Mouse (Mus musculus): ENCODE measurements at regions not wholly inside any gene's neighbourhood (a gene's known extent, or its start where the extent isn't known, plus 50 kb on each side); places are given as distances from the start of the nearest gene placed in this dataset.

- in situ Hi-C loops (cut with MboI, MseI), result no loop called here
Observed at GRCm38 (mm10) chr7:71216808-71217207, 134.5 kb downstream of the Gm10295 start.

DNA sequence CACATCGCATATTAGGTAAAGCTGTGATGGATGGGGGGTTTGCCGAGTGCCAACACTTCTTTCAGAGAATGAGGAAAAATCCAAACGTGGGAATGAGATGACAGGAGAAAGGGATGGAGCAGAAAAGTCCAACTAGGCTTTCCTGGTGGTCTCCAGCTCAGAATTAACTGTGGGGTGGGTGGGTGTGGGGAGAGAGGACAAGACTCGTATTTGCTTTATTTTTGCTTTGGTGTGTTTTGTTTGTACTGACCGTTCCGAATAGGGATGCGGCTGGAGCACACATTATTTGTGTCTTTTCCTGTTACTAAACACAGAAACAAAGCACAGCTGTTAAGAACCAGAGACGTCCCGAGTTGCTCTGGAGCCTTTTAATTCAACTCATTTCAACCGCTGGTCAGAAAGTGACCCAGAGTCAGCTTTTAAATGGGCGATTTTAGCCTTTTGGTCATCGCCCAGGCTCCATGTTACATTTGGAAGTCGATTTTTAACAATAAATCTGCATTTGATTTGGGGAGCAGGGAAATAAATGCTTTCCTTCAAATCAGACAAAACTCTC is 136.7 kb downstream of the Gm10295 start:
- in situ Hi-C loops (cut with MboI, MseI), result no loop called here

DNA sequence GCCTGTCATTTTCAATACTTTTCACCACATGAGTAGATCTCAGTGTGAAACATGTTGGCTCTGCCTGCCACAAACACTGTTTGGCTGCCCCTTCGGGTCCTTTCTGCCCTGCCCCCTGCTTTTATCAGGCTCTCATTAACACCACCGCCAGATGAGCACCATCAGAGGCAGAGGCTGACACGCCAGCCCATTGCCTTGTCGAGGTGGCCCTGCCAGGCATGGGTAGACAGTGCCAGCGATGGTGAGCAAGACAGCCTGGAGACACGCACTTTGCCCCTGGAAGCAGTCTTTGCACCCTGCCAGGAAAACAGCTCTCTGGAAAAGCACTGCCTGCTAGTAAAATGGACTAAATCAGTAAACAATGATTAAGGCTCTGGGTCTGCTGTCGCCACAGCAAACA is 158.2 kb downstream of the Gm10295 start:
- in situ Hi-C loops (cut with MboI, MseI), result no loop called here

- in situ Hi-C loops (cut with MboI, MseI), result no loop called here
Observed at GRCm38 (mm10) chr7:71190161-71190711, 161.0 kb downstream of the Gm10295 start.

DNA sequence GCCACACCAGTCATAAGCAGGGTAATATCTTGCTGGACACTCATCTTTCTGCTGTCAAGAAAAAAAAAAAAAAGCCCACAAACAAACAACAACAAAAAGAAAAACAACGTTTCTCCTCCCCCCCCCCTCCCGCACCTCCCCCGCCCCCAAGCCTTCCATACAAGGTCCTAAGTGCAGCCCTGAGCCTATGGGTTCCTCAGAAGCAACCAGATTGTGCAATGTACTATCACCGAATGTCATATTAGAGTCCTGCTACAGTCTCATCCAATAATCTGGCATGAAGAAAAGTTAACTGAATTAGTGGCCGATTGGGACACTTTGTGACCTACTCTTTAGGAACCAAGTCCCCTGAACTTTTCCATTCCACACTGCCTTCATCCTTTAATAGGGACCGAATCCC is 161.5 kb downstream of the Gm10295 start:
- in situ Hi-C loops (cut with MboI, MseI), result no loop called here

DNA sequence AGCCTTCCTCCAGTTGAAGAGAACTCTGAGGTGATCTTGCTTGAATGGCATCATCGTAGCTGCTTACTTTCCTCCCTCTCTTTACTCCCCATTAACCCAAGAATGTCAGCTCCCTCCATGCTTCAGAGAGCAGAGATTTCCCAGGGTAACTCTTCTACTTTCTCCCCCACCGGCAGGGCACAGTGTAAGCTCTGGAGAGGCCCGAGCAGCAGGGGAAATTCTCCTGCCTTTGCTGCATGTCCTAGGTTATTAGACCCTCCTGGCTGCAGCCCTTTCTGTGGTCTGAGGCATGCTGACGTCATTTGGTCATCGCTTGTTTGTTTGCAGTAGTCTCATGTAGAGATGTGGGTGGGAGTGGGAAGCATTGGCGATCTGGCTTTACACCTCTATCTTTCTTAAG is 163.2 kb downstream of the Gm10295 start:
- in situ Hi-C loops (cut with MboI, MseI), result no loop called here

- in situ Hi-C loops (cut with MboI, MseI), result loop anchor here in 1 of 2 experiments (10.0 kb wide), 1 partner anchor 1670 kb away; no protein-coding TSS in a partner anchor
Observed at GRCm38 (mm10) chr7:71174871-71175270, 176.4 kb downstream of the Gm10295 start.

GRCm38 (mm10) chr7:71139068-71139467 is 212.2 kb downstream of the Gm10295 start:
- in situ Hi-C loops (cut with MboI, MseI), result no loop called here

DNA sequence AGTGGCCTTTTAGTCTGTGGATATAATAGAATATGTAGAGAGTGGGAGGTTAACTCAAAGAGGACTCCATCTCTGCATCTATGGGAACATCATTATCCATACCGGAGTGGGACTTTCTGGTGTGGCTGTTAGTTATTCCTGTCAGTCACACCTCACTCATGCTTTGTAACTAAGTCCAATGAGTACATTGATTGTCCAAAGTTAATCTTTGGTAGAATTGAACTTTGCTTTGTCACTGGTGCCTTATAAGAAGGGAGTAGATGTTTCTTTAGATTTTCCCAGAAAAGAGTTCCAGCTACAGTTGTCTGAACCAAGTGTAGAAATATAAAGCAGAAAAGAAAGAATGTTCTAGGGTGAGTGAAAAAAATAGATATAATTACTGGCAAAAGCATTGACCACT is 221.3 kb downstream of the Gm10295 start:
- in situ Hi-C loops (cut with MboI, MseI), result no loop called here

GRCm38 (mm10) chr7:71128928-71129327 is 222.4 kb downstream of the Gm10295 start:
- in situ Hi-C loops (cut with MboI, MseI), result no loop called here

- in situ Hi-C loops (cut with MboI, MseI), result no loop called here
Observed at GRCm38 (mm10) chr7:71121453-71121852, 229.8 kb downstream of the Gm10295 start.

- in situ Hi-C loops (cut with MboI, MseI), result no loop called here
Observed at GRCm38 (mm10) chr7:71120975-71121374, 230.3 kb downstream of the Gm10295 start.

DNA sequence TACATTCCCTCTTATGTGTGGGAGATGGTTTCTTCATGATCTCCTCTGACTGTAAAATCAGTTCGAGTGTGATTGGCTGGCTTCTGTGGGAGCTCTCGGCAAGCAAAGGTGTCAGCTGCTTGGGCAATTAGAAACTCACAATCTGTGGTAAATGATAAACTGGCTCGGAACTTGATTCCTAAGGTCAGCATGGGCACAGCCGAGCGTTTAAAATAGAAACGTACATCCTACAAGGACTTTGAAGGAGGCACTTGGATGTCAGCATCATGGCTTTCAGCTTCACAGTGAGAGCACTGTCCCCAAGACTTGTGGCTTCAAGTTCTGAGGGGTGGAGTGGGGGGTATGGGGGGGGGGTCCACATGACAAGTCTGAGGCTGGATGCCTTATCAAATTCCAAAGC is 231.3 kb downstream of the Gm10295 start:
- in situ Hi-C loops (cut with MboI, MseI), result no loop called here

DNA sequence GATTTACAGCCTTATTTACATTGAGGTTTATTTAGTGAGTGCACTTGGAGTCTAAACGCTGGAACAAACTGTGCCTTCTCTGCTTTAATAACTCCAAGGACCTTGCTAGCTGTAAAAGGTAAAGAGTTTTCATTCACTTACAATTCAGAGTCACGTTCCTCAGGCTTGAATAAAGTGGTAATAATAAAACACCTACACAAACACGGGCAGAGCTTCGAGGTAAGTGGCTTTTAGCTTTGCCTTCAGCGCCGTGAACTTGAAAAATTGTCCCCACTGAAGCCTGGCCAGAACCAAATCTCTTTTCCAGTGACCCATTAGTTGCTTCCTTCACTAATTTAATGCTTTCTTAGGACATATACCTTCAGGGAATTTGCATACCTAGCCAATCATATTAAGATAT is 244.2 kb downstream of the Gm10295 start:
- in situ Hi-C loops (cut with MboI, MseI), result no loop called here

GRCm38 (mm10) chr7:71100266-71100665 is 251.0 kb downstream of the Gm10295 start:
- in situ Hi-C loops (cut with MboI, MseI), result no loop called here

GRCm38 (mm10) chr7:71098276-71098675 is 253.0 kb downstream of the Gm10295 start:
- in situ Hi-C loops (cut with MboI, MseI), result no loop called here

GRCm38 (mm10) chr7:71093301-71093939 is 257.9 kb downstream of the Gm10295 start:
- in situ Hi-C loops (cut with MboI, MseI), result no loop called here

DNA sequence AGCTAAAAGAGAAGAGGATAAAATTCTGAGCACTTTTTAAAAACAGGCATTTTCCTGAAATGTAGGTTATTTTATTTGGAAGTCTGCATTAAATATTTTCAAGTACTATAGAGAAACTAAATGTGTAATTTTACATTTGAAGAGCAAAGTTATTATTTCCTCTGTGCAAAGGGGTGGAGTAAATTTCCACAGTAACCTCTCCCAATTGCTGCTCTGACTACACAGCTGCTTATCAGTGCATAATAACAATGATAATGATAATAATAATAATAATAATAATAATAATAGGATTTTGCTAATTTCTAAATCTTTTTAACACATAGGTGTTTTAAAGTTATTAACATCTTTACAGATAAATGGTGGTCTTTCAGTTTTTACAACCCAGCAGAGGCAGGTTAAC is 258.5 kb downstream of the Gm10295 start:
- in situ Hi-C loops (cut with MboI, MseI), result no loop called here

DNA sequence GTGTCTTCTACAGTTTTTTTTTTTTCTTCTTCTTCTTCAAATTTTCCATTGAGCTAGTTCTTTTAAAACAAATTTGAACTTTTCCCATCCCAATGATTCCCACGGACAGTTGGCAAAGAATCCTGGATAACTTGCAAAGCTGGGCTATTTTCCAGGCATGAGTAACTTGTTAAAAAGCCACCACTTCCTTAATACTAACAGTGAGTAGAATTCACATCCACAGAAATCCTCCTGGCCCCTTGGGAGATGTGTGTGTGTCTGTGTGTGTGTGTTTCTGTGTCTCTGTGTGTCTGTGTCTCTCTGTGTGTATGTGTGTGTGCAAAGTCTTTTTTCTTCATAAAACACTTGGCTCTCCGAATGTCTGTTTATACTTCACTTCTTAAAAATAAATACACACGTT is 259.0 kb downstream of the Gm10295 start:
- in situ Hi-C loops (cut with MboI, MseI), result no loop called here

DNA sequence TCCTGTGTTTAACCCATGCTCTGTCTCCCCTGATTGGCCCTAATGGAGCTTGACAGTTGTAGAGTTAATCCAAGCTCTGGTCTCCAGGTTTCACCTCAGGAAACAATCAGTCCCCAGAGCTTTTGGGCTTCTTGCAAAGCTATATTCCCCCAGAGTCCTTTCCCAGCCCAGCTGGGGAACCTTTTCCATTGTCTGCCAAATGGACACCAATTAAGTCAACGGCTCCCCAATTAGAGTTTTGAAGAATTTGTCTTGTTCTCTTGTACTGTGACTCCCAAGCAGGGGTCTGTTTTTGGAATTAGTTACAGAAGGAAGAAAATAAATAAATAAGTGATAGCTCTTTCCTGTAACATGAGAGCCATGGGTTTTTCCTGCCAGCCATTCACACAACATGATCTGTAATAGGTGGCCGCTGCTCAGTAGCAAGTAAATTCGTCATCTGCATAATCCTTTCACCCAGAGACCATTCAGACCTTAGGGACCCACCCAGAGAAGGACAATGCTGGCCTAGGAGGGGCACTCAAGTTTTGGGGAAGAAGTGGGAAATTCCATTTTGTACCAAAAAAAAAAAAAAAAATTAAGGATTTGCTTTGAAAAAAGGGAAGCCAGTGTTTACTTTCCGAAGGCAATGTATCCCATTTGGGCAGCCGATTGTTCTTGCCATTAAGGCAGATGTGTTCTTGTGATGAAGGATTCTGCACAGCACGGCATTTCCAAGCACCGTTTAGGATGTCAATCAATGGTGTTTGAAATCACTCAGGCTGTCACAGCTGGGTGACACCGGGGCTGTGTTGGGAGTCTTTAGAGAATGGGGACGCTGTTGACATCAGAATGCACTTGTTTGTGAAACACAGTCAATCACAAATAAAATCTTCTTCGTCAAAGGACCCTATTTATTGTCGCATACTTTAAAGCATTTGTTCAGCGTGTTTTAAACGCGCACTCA is 286.6 kb downstream of the Gm10295 start:
- in situ Hi-C loops (cut with MboI, MseI), result no loop called here

GRCm38 (mm10) chr7:71050825-71051224 is 300.5 kb downstream of the Gm10295 start:
- in situ Hi-C loops (cut with MboI, MseI), result no loop called here

DNA sequence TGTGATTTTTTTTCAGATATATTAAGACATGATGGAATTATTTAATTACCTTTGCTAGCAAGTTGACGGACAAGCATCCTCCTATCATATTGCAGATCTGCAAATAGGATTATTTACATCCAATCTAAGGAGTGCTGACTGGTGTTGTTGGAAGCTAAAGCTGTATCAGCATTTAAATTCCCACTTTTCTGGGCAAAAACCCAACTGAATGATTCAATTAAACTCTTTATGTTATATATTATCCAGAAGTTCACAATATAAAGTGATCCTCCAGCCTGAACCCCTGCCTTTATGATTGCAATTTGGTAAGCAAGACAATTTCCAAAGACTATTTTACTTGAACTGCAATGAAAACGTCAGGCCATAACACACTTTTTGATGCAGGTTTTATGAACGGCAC is 304.1 kb downstream of the Gm10295 start:
- in situ Hi-C loops (cut with MboI, MseI), result no loop called here
